Mouse (Mus musculus): ENCODE measurements around the gene Prrt2.

DNA sequence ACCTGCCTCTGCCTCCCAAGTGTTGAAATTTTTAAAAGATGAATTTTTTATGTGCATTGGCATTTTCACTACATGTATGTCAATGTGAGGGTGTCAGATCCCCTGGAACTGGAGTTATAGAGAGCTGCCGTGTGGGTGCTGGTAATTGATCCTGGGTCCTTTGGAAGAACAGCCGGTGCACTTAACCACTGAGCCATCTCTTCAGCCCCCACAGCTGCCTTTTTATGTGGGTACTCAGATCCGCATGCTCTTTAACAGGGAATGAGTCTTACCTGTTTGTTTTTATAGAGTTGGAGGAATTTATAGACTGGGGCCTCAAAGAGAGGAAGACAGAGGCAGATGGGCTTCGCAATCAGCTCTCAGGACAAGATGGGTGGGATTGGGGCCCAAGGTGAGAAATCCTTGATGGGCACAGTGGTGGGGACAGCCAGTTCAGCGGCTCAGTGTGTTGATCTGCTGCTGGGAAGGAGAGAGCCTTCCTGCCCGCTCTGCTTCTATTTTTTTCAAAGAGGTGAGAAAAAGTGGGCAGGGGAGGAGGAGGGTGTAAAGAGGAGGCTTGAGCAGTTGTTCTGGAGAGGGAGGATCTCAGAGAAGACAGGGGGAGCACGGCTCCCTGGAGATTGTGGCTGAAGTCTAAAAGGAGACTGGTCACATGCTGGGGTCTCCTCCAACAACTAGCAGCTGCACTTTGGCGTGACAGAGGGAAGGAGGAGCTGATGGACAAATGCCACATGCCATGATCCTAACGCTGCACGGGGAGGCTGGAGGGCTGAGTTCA is 36.2 kb downstream of the Prrt2 start:
- TF ChIP-seq GATA1 (IDR thresholded peaks at IDR 0.05; ENCODE audit: borderline replicate concordance, low read length), result no peak
- TF ChIP-seq FLI1 (IDR thresholded peaks at IDR 0.05; ENCODE audit: low read length), result no peak

All from megakaryocyte, embryonic 14.5 days (primary cell).